Mouse (Mus musculus): ENCODE data around the gene Trappc6a.

DNA sequence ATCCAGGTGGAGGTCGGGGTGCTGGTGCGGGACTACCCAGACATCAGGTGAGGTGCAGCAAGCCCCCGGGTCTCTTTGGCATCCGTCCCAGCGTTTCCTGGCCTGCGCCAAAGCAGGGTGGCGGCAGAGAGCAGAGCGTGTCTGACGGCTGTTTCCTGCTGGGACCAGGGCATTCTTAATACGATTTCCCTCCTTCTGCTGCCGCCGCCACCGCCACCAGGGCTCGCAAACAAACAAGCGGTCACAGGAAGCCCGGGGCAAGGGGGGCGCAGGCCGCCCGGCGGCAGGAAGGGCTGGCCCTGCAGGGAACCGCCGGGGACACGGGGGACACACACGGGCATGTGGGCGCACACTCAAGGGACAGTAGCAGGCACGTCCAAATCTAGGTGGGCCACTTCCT lies 16.5 kb upstream of the Trappc6a start:
- TF ChIP-seq CTCF (IDR thresholded peaks at IDR 0.05; ENCODE audit: extremely low read depth, insufficient read length, insufficient replicate concordance, low read depth, low read length) (no peak), POLR2A (IDR thresholded peaks at IDR 0.05; ENCODE audit: low read depth, low read length) (no peak)

Data from small intestine, adult 2 months (tissue).